Mouse (Mus musculus): ENCODE measurements around the gene Acvrl1. TPM values are rescaled to one million over a fixed set of nuclear protein-coding genes. Genes with fewer than 3 reads are reported as not detected.

Gene Acvrl1
- polyA plus RNA-seq, 1 experiment from 2014 or later = 18.4 TPM

DNA sequence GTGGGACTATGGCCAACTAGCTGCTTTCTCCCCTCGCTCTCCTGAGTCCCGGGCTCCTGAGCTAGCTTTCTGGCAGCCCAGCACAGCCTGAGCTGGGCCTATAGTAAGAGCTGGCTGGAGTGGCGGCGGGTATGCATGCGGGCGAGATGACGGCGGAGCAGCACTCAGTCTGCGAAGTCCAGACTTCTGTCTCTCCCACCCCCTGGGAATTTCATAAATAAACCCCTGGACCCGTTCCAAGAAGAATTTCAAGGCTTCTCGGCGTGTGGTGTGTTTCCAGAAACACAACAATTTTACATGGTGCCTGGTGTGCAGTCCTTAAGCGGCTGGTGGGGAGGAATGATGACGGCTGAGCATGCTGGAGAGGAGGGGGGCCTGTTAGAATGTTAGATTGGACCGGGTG, 34.7 kb downstream of the Acvrl1 start:
- Histone ChIP-seq H3K27ac (peak overlapping the region; percentile 45; the same call in 1 of the 2 replicates), H3K27me3 (no peaks in the 10 kb centered on the region), H3K9ac (no peak overlapping the region), H3K9me3 (replicated peaks) (no peaks in the 10 kb centered on the region), H3K4me3 (replicated peaks) (no peak overlapping the region), H3K4me1 (peaks cover 57% of the 10 kb centered on the region), H3K4me2 (peak overlapping the region; percentile 39; the same call in 1 of the 2 replicates), H3K36me3 (no peaks in the 10 kb centered on the region)
- peak; percentile 64; the same call in 1 of the 2 replicates for ATAC-seq (replicated peaks; ENCODE audit: low FRiP score)
- 17% methylated on average over 15 of the region's 15 CpGs for WGBS

DNA sequence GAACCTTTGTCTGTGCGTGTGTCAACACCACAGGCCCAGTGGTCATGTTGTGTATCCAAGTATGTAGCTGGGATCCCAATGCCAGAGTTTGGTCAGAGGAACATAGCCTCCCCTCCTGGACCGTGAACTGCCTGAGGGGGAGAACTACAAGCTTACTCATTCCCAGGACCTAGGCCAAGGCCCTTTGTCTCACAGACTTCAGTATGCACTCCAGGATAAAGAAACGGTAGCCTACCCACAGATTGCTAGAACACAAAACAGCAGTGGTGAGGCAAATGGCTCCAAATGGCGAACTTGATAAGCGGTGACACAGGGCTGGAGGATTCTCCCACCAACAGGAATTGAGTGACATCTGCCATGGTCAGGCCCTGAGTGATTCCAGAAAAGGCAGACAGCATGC, 35.5 kb downstream of the Acvrl1 start:
- Histone ChIP-seq H3K4me2 (no peak overlapping the region), H3K4me1 (peaks cover 57% of the 10 kb centered on the region)
- WGBS = 55% methylated on average over 5 of the region's 5 CpGs

DNA sequence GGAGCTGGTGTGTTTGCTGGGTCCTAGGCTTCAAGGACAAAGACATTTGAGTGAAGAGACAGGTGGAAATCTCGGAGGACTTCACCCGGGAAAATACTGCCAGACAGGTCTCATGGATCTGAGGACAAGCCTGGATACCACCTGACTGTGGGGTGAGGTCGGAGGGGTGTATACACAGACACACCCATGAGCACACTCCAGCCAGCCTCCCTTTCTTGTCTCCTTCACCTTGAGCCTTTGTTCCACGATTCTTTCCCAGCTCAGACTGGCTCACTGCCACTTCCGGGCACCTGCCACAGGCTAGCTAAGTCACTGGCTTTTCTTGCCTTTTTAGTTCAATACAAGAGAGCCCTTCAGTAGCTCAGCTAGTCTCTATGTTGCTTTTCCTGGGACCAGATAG, 36.0 kb downstream of the Acvrl1 start:
- Histone ChIP-seq H3K9me3 (replicated peaks) (no peaks in the 10 kb centered on the region), H3K27ac (no peak overlapping the region), H3K36me3 (no peaks in the 10 kb centered on the region), H3K4me1 (peaks cover 57% of the 10 kb centered on the region), H3K4me2 (no peak overlapping the region), H3K4me3 (replicated peaks) (no peak overlapping the region), H3K27me3 (no peaks in the 10 kb centered on the region), H3K9ac (no peak overlapping the region)
- WGBS = 57% methylated on average over 5 of the region's 5 CpGs
- ATAC-seq (replicated peaks; ENCODE audit: low FRiP score) = no peak

More for the DNA sequence above, 35.5 kb downstream of the Acvrl1 start:
- Histone ChIP-seq H3K27me3 (no peaks in the 10 kb centered on the region), H3K9ac (no peak overlapping the region), H3K27ac (no peak overlapping the region), H3K4me3 (replicated peaks) (no peak overlapping the region), H3K36me3 (no peaks in the 10 kb centered on the region), H3K9me3 (replicated peaks) (no peaks in the 10 kb centered on the region)
- no peak for ATAC-seq (replicated peaks; ENCODE audit: low FRiP score)

DNA sequence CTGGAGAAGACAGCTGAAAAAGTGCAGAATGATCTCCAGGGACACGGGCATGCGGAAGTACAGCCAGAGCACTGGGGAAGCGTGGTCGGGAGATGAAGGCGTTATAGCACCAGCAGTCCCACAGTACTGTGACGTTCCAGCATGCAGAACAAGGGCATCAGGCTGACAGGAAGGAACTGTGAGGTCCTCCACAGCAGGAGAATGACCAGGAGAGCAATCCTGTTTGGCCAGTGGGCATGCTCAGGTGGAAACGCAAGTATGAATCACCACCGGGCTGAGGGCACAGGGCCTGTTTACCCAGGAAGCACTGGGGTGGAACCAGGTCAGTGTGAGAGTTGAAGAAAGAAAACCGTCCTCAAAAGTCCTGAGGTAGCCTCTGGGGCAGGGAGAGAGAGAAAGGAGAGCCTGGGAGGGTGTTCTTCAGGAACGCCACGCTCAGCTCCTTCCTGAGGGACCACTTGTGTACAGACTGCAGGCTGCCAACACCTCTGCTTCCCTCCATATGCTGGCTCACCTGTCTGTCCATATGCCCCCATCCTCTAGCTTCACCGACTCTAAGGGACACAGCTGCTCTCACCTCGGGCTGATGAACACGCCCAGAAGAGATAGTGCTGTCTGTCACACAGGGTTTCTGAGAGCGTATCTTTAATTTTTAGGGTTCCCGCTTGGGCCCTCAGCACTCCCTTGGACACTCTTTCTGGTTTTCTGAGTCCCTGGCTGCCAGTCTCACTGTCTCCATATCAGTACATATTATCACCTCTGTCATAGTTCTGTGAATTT, 37.5 kb downstream of the Acvrl1 start:
- peak overlapping the region; percentile 25; the same call in 1 of the 2 replicates for H3K27ac ChIP-seq

DNA sequence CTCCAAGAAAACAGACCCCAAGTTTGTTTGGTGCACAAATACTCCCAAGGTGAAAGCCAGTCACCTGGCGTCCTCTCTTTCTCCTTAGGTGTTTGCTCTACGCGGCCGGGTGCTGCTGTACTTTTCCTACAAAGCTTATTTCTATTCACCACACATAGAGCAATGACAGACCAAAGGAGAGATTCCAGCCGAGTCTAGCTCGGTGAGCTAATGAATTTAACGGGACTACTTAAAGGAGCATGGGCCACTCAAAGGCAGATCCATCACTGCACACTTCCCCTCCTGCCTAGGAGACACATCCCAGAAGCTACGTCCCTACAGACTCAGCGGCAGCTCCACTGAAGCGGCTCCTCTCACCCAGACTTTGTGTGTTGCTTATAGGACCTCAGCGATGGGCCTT, 39.2 kb downstream of the Acvrl1 start:
- no peak for ATAC-seq (replicated peaks; ENCODE audit: low FRiP score)
- no peak overlapping the region for H3K4me3 ChIP-seq (replicated peaks)
- no peaks in the 10 kb centered on the region for H3K9me3 ChIP-seq (replicated peaks)
- no peaks in the 10 kb centered on the region; the same call in 1 of the 2 replicates for H3K27me3 ChIP-seq
- no peaks in the 10 kb centered on the region for H3K36me3 ChIP-seq
- no peak overlapping the region for H3K27ac ChIP-seq
- H3K4me2 ChIP-seq = no peak overlapping the region
- H3K4me1 ChIP-seq = peaks cover 33% of the 10 kb centered on the region
- WGBS = 69% methylated on average over 11 of the region's 11 CpGs
- no peak overlapping the region for H3K9ac ChIP-seq

More for the DNA sequence above, 37.5 kb downstream of the Acvrl1 start:
- Histone ChIP-seq H3K36me3 (no peaks in the 10 kb centered on the region), H3K9ac (no peak overlapping the region), H3K4me1 (peaks cover 46% of the 10 kb centered on the region), H3K27me3 (no peaks in the 10 kb centered on the region), H3K9me3 (replicated peaks) (no peaks in the 10 kb centered on the region), H3K4me2 (no peak overlapping the region), H3K4me3 (replicated peaks) (no peak overlapping the region)
- 46% methylated on average over 16 of the region's 16 CpGs for WGBS
- peak; percentile 24; the same call in 1 of the 2 replicates for ATAC-seq (replicated peaks; ENCODE audit: low FRiP score)

DNA sequence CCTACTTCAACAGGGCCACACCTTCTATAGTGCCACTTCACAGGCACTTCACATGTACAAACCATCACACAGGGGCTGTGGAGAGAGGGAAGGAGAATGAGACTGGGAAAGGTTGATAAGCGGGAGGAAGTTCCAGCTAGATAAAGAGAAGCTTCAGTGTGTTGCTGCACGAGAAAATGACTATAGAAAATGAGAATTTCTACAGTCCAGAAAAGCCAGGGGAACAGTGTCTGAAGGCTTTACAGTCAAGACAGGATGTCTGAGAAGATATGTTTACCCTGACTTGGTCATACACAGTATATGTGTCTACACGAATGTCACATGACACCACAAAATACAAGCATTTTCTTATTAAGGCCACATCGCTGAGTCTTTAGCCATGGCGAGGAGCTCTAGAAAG, 41.6 kb downstream of the Acvrl1 start:
- ATAC-seq (replicated peaks; ENCODE audit: low FRiP score) = no peak
- no peak overlapping the region for H3K4me3 ChIP-seq (replicated peaks)
- no peaks in the 10 kb centered on the region for H3K9me3 ChIP-seq (replicated peaks)
- peaks cover 19% of the 10 kb centered on the region for H3K4me1 ChIP-seq
- no peak overlapping the region for H3K4me2 ChIP-seq
- H3K27ac ChIP-seq = no peak overlapping the region
- no peak overlapping the region for H3K9ac ChIP-seq
- H3K27me3 ChIP-seq = no peaks in the 10 kb centered on the region; the same call in 1 of the 2 replicates
- WGBS = 85% methylated on average over 5 of the region's 5 CpGs
- no peaks in the 10 kb centered on the region for H3K36me3 ChIP-seq

DNA sequence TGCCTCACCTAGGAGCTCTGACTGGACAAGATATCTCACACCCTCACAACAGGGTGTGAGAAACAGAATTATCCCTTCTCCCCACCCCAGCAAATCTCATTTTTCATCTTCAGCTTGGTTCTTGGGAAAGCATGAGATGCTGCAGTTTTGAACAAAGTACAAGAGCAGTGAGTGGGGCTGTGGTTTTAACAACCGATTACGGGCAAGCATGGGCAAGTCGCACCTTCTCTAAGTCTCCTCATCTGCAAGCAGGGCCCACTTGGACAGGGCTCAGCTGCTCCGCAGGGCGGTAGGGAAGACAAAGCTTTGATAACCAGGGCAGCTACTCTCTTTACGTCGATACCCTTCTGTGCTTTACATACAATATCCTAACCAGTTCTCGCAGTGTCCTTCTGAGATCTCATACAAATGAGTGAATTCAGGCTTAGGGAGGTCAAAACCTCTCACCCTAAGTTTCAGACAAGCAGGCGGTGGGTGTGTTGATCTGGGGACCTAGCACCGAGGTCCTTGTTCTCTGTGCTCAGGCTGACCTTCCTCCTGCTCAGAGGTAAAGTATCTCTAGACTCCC, 42.2 kb downstream of the Acvrl1 start:
- no peaks in the 10 kb centered on the region; the same call in 1 of the 2 replicates for H3K27me3 ChIP-seq

DNA sequence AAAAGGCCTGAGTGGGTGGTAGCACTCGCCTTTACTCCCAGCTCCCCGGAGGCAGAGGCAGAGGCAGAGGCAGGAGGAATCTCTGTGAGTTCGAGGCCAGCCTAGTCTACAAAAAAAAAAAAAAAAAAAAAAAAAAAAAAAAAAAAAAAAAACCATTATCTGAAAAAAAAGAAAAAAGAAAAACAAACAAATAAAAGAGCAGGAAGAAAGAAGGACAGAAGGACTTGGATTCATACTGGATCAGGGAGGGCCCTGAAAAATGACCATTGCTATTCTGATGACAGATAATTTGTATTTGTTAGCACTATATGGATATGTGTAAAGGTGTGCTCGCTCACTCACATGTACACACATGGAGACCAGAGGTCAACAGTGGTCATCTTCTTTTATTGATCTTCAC, 43.0 kb downstream of the Acvrl1 start:
- 79% methylated on average over 4 of the region's 4 CpGs for WGBS
- H3K27me3 ChIP-seq = no peaks in the 10 kb centered on the region; the same call in 1 of the 2 replicates
- no peak overlapping the region for H3K4me2 ChIP-seq
- no peaks in the 10 kb centered on the region for H3K9me3 ChIP-seq (replicated peaks)
- H3K9ac ChIP-seq = no peak overlapping the region
- no peak overlapping the region for H3K4me3 ChIP-seq (replicated peaks)
- no peak overlapping the region for H3K27ac ChIP-seq
- peaks cover 21% of the 10 kb centered on the region for H3K4me1 ChIP-seq
- H3K36me3 ChIP-seq = no peaks in the 10 kb centered on the region
- no peak for ATAC-seq (replicated peaks; ENCODE audit: low FRiP score)

More for the DNA sequence above, 42.2 kb downstream of the Acvrl1 start:
- no peak for ATAC-seq (replicated peaks; ENCODE audit: low FRiP score)
- 82% methylated on average over 10 of the region's 10 CpGs for WGBS
- Histone ChIP-seq H3K27ac (no peak overlapping the region), H3K4me2 (no peak overlapping the region), H3K9ac (no peak overlapping the region), H3K9me3 (replicated peaks) (no peaks in the 10 kb centered on the region), H3K4me3 (replicated peaks) (no peak overlapping the region), H3K4me1 (peaks cover 21% of the 10 kb centered on the region), H3K36me3 (no peaks in the 10 kb centered on the region)

DNA sequence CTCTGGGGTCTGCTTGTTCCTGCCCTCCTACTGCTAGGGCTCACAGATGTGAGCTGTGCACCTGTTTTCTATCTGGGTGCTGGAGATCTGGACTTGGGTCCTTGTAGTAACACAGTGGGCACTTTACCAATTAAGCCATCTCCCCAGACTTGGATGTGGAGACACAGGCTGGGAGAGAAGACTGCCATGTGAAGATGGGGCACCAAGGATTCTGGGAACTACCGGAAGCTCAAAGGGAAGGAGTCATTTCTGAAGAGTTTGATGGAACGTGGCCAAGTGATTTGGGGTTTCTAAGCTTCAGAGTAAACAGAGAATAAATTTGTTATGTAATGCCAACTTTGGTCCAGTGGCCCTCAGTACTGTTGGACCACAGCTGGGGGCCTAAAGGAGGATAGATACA, 43.7 kb downstream of the Acvrl1 start:
- 86% methylated on average over 2 of the region's 2 CpGs for WGBS
- no peaks in the 10 kb centered on the region; the same call in 1 of the 2 replicates for H3K27me3 ChIP-seq
- H3K4me3 ChIP-seq (replicated peaks) = no peak overlapping the region
- no peak for ATAC-seq (replicated peaks; ENCODE audit: low FRiP score)
- H3K4me1 ChIP-seq = peaks cover 28% of the 10 kb centered on the region
- no peak overlapping the region for H3K27ac ChIP-seq
- no peak overlapping the region for H3K9ac ChIP-seq
- H3K4me2 ChIP-seq = no peak overlapping the region
- no peaks in the 10 kb centered on the region for H3K9me3 ChIP-seq (replicated peaks)
- H3K36me3 ChIP-seq = no peaks in the 10 kb centered on the region

DNA sequence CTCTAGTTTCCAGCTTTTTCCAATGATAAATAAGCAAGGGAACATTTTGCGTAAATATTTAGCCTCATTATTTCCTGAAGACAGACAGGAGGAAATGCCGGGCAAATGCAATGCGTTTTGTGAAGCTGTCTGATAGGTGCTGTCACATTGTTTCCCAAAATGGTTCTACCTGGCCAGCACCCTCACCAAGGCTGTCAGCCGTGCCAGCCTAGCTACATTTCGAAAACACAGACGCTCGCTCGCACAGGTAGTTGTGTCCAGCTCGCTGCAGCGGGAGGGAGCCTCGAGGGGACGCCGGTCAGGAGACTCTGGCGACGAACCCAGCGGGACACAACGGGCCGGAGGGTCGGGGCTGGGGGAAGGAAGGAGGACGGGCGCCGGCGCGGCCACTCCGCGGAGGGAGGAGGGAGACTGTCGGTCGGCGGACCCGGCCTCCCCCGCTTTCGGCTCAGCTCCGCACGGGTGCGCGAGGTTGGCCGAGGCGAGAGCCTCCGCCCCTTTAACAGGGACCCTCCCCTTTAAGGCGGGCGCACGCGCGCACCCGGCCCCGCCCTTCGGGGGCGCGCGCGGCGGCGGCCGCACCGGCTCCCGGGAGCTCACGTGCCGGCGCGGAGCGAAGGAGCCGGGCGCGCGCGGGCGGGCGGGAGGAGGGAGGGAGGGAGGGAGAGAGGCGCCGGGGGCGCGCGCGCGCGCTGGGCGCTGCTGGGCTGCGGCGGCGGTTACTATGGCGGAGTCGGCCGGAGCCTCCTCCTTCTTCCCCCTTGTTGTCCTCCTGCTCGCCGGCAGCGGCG, 45.3 kb downstream of the Acvrl1 start, which contains the start of gene Acvr1b:
TSS of gene Acvr1b (plus strand) at position 647 of the 791 bp plus-strand sequence.
- ATAC-seq (replicated peaks; ENCODE audit: low FRiP score) = peak; percentile 91
- peaks cover 38% of the 10 kb centered on the region for H3K4me1 ChIP-seq
- under 1% methylated on average over 46 of the region's 87 CpGs for WGBS
- H3K9ac ChIP-seq = peak within 1 kb of the TSS; percentile 90
- H3K36me3 ChIP-seq = no peaks in the 10 kb centered on the region
- peak within 1 kb of the TSS; percentile 73 for H3K27ac ChIP-seq
- no peaks in the 10 kb centered on the region; the same call in 1 of the 2 replicates for H3K27me3 ChIP-seq
- H3K9me3 ChIP-seq (replicated peaks) = no peaks in the 10 kb centered on the region
- H3K4me2 ChIP-seq = peak within 1 kb of the TSS; percentile 91
- peak within 1 kb of the TSS; percentile 71 for H3K4me3 ChIP-seq (replicated peaks)

DNA sequence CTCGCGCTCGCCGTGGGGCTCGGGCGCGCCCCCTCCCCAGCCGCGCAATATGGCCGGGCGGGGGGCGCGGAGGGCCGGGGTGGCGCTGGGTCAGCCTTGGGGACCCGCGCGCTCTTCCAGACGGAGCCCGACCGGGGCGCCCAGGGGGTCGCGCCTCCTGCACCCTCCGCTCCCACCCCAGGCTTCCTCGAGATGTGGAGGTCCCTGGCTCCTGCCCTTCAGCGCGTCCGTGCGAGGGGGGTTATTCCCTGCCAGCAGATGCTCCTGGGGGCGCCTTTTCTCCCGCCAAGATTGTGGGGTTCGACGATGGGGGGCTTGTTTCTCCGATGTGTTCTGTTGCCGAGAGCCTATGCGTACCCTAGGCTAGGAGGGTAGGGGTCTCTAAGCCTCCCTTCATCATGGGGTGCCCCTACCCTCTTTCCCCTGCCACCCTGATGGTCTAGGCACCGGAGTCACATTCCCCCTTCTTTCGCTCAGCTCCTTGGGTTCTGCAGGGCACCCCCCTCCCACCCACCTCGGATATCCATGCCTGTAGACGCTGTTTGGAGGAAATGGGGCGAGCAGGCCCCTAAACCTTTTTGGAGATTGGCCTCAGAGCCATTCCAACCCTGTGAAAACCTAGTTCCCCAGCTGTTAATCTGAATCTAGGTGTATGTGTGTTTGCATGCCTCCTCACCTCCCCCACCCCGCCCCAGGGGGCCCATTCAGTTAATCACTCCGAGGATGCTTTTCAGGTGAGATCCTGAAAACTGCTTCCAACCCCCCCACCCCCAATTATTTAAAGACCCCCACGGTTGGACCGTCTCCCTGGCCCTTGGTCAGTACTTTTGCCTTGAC, 46.2 kb downstream of the Acvrl1 start:
- Histone ChIP-seq H3K4me1 (peaks cover 45% of the 10 kb centered on the region), H3K4me2 (peak overlapping the region; percentile 91), H3K27me3 (no peaks in the 10 kb centered on the region; the same call in 1 of the 2 replicates), H3K9ac (peak overlapping the region; percentile 90), H3K36me3 (no peaks in the 10 kb centered on the region), H3K9me3 (replicated peaks) (no peaks in the 10 kb centered on the region), H3K4me3 (replicated peaks) (peak overlapping the region; percentile 71), H3K27ac (peak overlapping the region; percentile 73)
- under 1% methylated on average over 44 of the region's 46 CpGs for WGBS
- peak; percentile 66 for ATAC-seq (replicated peaks; ENCODE audit: low FRiP score)
